Mouse (Mus musculus): ENCODE measurements around the gene Rpl36a. TPM values are rescaled to one million over a fixed set of nuclear protein-coding genes. Genes with fewer than 3 reads are reported as not detected.

Rpl36a gene
- polyA plus RNA-seq, 1 experiment from 2014 or later, result 300 TPM

- 77% methylated on average over 6 of the region's 6 CpGs for WGBS
- Histone ChIP-seq H3K4me1 (ENCODE audit: control insufficient read depth, insufficient read depth, low read length) (no peaks in the 10 kb centered on the region), H3K36me3 (ENCODE audit: control insufficient read depth, insufficient read depth, low read length) (no peaks in the 10 kb centered on the region), H3K9ac (ENCODE audit: low read length) (no peak overlapping the region), H3K4me3 (ENCODE audit: low read depth, low read length) (no peak overlapping the region), H3K9me3 (ENCODE audit: control insufficient read depth, low read length) (no peaks in the 10 kb centered on the region), H3K27ac (ENCODE audit: low read depth, low read length) (no peak overlapping the region), H3K27me3 (ENCODE audit: control insufficient read depth, insufficient read depth, low read length) (no peaks in the 10 kb centered on the region), H3K4me2 (ENCODE audit: low read depth) (no peak overlapping the region)
- DNase-seq (ENCODE audit: low spot score) (no peak), ATAC-seq (ENCODE audit: insufficient read depth, low FRiP score, low TSS enrichment) (no peak)
Measured at GRCm38 (mm10) chrX:134554425-134554824, 31.0 kb upstream of the Rpl36a start.

GRCm38 (mm10) chrX:134564326-134564725, 21.1 kb upstream of the Rpl36a start:
- no peaks in the 10 kb centered on the region for H3K27me3 ChIP-seq (ENCODE audit: control insufficient read depth, insufficient read depth, low read length)
- no peaks in the 10 kb centered on the region for H3K4me1 ChIP-seq (ENCODE audit: control insufficient read depth, insufficient read depth, low read length)
- no peak overlapping the region for H3K4me3 ChIP-seq (ENCODE audit: low read depth, low read length)
- 92% methylated on average over 4 of the region's 4 CpGs for WGBS
- no peak overlapping the region for H3K27ac ChIP-seq (ENCODE audit: low read depth, low read length)
- no peaks in the 10 kb centered on the region for H3K9me3 ChIP-seq (ENCODE audit: control insufficient read depth, low read length)
- H3K36me3 ChIP-seq (ENCODE audit: control insufficient read depth, insufficient read depth, low read length), result no peaks in the 10 kb centered on the region
- DNase-seq (ENCODE audit: low spot score), result no peak
- H3K9ac ChIP-seq (ENCODE audit: low read length), result no peak overlapping the region
- ATAC-seq (ENCODE audit: insufficient read depth, low FRiP score, low TSS enrichment), result no peak
- H3K4me2 ChIP-seq (ENCODE audit: low read depth), result no peak overlapping the region

- WGBS, result 85% methylated on average over 8 of the region's 8 CpGs
- no peak overlapping the region for H3K4me2 ChIP-seq (ENCODE audit: low read depth)
- no peak overlapping the region for H3K4me3 ChIP-seq (ENCODE audit: low read depth, low read length)
- no peaks in the 10 kb centered on the region for H3K4me1 ChIP-seq (ENCODE audit: control insufficient read depth, insufficient read depth, low read length)
- H3K9ac ChIP-seq (ENCODE audit: low read length), result no peak overlapping the region
- H3K36me3 ChIP-seq (ENCODE audit: control insufficient read depth, insufficient read depth, low read length), result no peaks in the 10 kb centered on the region
- no peak for ATAC-seq (ENCODE audit: insufficient read depth, low FRiP score, low TSS enrichment)
- no peak overlapping the region for H3K27ac ChIP-seq (ENCODE audit: low read depth, low read length)
- no peaks in the 10 kb centered on the region for H3K27me3 ChIP-seq (ENCODE audit: control insufficient read depth, insufficient read depth, low read length)
- DNase-seq (ENCODE audit: low spot score), result no peak
- H3K9me3 ChIP-seq (ENCODE audit: control insufficient read depth, low read length), result no peaks in the 10 kb centered on the region
Measured at GRCm38 (mm10) chrX:134566536-134567222, 18.8 kb upstream of the Rpl36a start.

GRCm38 (mm10) chrX:134577896-134578295, 7.6 kb upstream of the Rpl36a start:
- Histone ChIP-seq H3K4me2 (ENCODE audit: low read depth) (no peak overlapping the region), H3K27ac (ENCODE audit: low read depth, low read length) (no peak overlapping the region), H3K36me3 (ENCODE audit: control insufficient read depth, insufficient read depth, low read length) (no peaks in the 10 kb centered on the region), H3K9me3 (ENCODE audit: control insufficient read depth, low read length) (no peaks in the 10 kb centered on the region), H3K9ac (ENCODE audit: low read length) (no peak overlapping the region), H3K4me3 (ENCODE audit: low read depth, low read length) (no peak overlapping the region), H3K4me1 (ENCODE audit: control insufficient read depth, insufficient read depth, low read length) (no peaks in the 10 kb centered on the region), H3K27me3 (ENCODE audit: control insufficient read depth, insufficient read depth, low read length) (no peaks in the 10 kb centered on the region)
- no peak for ATAC-seq (ENCODE audit: insufficient read depth, low FRiP score, low TSS enrichment)
- WGBS, result 82% methylated on average over 4 of the region's 4 CpGs
- no peak for DNase-seq (ENCODE audit: low spot score)

- ATAC-seq (ENCODE audit: insufficient read depth, low FRiP score, low TSS enrichment) (no peak), DNase-seq (ENCODE audit: low spot score) (no peak)
- 85% methylated on average over 14 of the region's 14 CpGs for WGBS
Measured at GRCm38 (mm10) chrX:134580528-134581305, 4.7 kb upstream of the Rpl36a start.

GRCm38 (mm10) chrX:134582270-134582669, 3.2 kb upstream of the Rpl36a start:
- H3K9me3 ChIP-seq (ENCODE audit: control insufficient read depth, low read length), result no peaks in the 10 kb centered on the region
- 78% methylated on average over 11 of the region's 11 CpGs for WGBS
- H3K4me3 ChIP-seq (ENCODE audit: low read depth, low read length), result no peak overlapping the region
- H3K9ac ChIP-seq (ENCODE audit: low read length), result no peak overlapping the region
- no peak overlapping the region for H3K27ac ChIP-seq (ENCODE audit: low read depth, low read length)
- no peaks in the 10 kb centered on the region for H3K36me3 ChIP-seq (ENCODE audit: control insufficient read depth, insufficient read depth, low read length)
- no peaks in the 10 kb centered on the region for H3K27me3 ChIP-seq (ENCODE audit: control insufficient read depth, insufficient read depth, low read length)
- DNase-seq (ENCODE audit: low spot score) (no peak), ATAC-seq (ENCODE audit: insufficient read depth, low FRiP score, low TSS enrichment) (no peak)
- no peak overlapping the region for H3K4me2 ChIP-seq (ENCODE audit: low read depth)
- H3K4me1 ChIP-seq (ENCODE audit: control insufficient read depth, insufficient read depth, low read length), result no peaks in the 10 kb centered on the region

More at GRCm38 (mm10) chrX:134580528-134581305, 4.7 kb upstream of the Rpl36a start:
- Histone ChIP-seq H3K9ac (ENCODE audit: low read length) (no peak overlapping the region), H3K4me3 (ENCODE audit: low read depth, low read length) (no peak overlapping the region), H3K9me3 (ENCODE audit: control insufficient read depth, low read length) (no peaks in the 10 kb centered on the region), H3K36me3 (ENCODE audit: control insufficient read depth, insufficient read depth, low read length) (no peaks in the 10 kb centered on the region), H3K27ac (ENCODE audit: low read depth, low read length) (no peak overlapping the region), H3K27me3 (ENCODE audit: control insufficient read depth, insufficient read depth, low read length) (no peaks in the 10 kb centered on the region), H3K4me1 (ENCODE audit: control insufficient read depth, insufficient read depth, low read length) (no peaks in the 10 kb centered on the region), H3K4me2 (ENCODE audit: low read depth) (no peak overlapping the region)

- no peak within 1 kb of the TSS for H3K27ac ChIP-seq (ENCODE audit: low read depth, low read length)
- no peak within 1 kb of the TSS for H3K4me3 ChIP-seq (ENCODE audit: low read depth, low read length)
- no peak within 1 kb of the TSS for H3K9ac ChIP-seq (ENCODE audit: low read length)
- no peaks in the 10 kb centered on the region for H3K36me3 ChIP-seq (ENCODE audit: control insufficient read depth, insufficient read depth, low read length)
- ATAC-seq (ENCODE audit: insufficient read depth, low FRiP score, low TSS enrichment) (no peak), DNase-seq (ENCODE audit: low spot score) (no peak)
- no peak within 1 kb of the TSS for H3K4me2 ChIP-seq (ENCODE audit: low read depth)
- no peaks in the 10 kb centered on the region for H3K4me1 ChIP-seq (ENCODE audit: control insufficient read depth, insufficient read depth, low read length)
- H3K9me3 ChIP-seq (ENCODE audit: control insufficient read depth, low read length), result no peaks in the 10 kb centered on the region
- WGBS, result 86% methylated on average over 10 of the region's 11 CpGs
- H3K27me3 ChIP-seq (ENCODE audit: control insufficient read depth, insufficient read depth, low read length), result no peaks in the 10 kb centered on the region
Measured at GRCm38 (mm10) chrX:134582888-134583669, 2.4 kb upstream of the Rpl36a start, which contains the start of gene Btk. TSS of gene Btk (minus strand) at chrX:134583570.

GRCm38 (mm10) chrX:134586447-134586846, 993 bp downstream of the Rpl36a start:
- Histone ChIP-seq H3K9ac (ENCODE audit: low read length) (peak overlapping the region; percentile 68), H3K27ac (ENCODE audit: low read depth, low read length) (no peak overlapping the region), H3K4me2 (ENCODE audit: low read depth) (peak overlapping the region; percentile 59), H3K4me1 (ENCODE audit: control insufficient read depth, insufficient read depth, low read length) (no peaks in the 10 kb centered on the region), H3K9me3 (ENCODE audit: control insufficient read depth, low read length) (no peaks in the 10 kb centered on the region), H3K4me3 (ENCODE audit: low read depth, low read length) (peak overlapping the region; percentile 44), H3K27me3 (ENCODE audit: control insufficient read depth, insufficient read depth, low read length) (no peaks in the 10 kb centered on the region), H3K36me3 (ENCODE audit: control insufficient read depth, insufficient read depth, low read length) (no peaks in the 10 kb centered on the region)
- WGBS, result 34% methylated on average over 8 of the region's 8 CpGs
- ATAC-seq (ENCODE audit: insufficient read depth, low FRiP score, low TSS enrichment) (no peak), DNase-seq (ENCODE audit: low spot score) (no peak)

Measured in neural tube, embryonic 11.5 days (tissue).